Mouse (Mus musculus): ENCODE measurements around the gene Ryr3. TPM values are rescaled to one million over a fixed set of nuclear protein-coding genes. Genes with fewer than 3 reads are reported as not detected.

Gene Ryr3
- polyA plus RNA-seq, 1 experiment from 2014 or later, result 1.4 TPM

DNA sequence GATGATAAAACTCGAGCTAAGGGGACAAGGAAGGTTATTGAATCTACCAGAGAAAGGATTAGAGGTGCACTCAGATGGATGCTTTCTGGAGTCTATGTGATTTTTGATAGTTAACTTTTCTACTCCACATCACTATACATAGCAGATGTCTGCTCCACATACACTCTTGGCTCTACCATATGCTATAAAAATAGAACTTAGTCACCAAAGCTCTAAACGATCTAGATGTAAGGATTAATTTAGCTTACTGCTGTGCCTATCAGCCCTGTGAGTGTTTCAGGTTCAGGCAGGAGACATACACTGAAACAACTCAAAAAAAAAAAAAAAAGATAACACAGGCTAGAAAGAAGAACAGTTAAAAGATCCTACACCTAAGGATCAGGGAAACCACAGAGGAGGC, 410.9 kb downstream of the Ryr3 start:
- WGBS, result 81% methylated on average over 2 of the region's 2 CpGs
- no peak for ATAC-seq (replicated peaks; ENCODE audit: insufficient number of reproducible peaks, low FRiP score, low TSS enrichment, low read depth)

DNA sequence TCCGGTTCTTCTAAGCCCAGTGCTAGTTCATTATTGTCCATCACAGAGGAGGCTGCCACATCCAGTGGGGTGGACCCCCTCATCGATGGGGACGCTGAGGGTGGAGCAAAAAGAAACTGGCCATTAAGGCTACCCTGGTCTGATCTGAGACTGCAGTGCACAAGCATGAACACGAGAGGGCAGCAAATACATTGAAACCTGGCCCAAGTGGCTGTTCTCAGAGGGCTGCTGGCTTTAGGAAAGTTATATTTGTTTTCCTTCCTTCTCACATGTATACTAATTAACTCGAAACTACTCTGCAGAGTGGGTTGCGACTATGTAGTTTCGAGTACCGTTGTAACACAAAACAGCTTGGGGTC, 416.9 kb downstream of the Ryr3 start:
- H3K4me3 ChIP-seq (ENCODE audit: low read depth, low read length), result no peak overlapping the region
- no peaks in the 10 kb centered on the region for H3K9me3 ChIP-seq (replicated peaks; ENCODE audit: control insufficient read depth, low read length)
- no peak overlapping the region for H3K27ac ChIP-seq (replicated peaks; ENCODE audit: low read depth, low read length)
- no peaks in the 10 kb centered on the region for H3K4me1 ChIP-seq (ENCODE audit: control insufficient read depth, insufficient read depth, low read length)
- no peaks in the 10 kb centered on the region for H3K36me3 ChIP-seq (replicated peaks; ENCODE audit: control insufficient read depth, insufficient read depth, low read depth, low read length)
- H3K4me2 ChIP-seq (ENCODE audit: low read depth, low read length), result no peak overlapping the region
- peak; percentile 76 for DNase-seq (ENCODE audit: low spot score)
- no peaks in the 10 kb centered on the region for H3K27me3 ChIP-seq (ENCODE audit: control insufficient read depth, insufficient read depth, low read length)
- ATAC-seq (replicated peaks; ENCODE audit: insufficient number of reproducible peaks, low FRiP score, low TSS enrichment, low read depth), result peak; percentile 54; the same call in 1 of the 2 replicates
- no peak overlapping the region for H3K9ac ChIP-seq (replicated peaks; ENCODE audit: low read length)
- 17% methylated on average over 8 of the region's 8 CpGs for WGBS

More for the DNA sequence above, 410.9 kb downstream of the Ryr3 start:
- no peak overlapping the region for H3K4me2 ChIP-seq (ENCODE audit: low read depth, low read length)
- H3K4me3 ChIP-seq (ENCODE audit: low read depth, low read length), result no peak overlapping the region
- H3K4me1 ChIP-seq (ENCODE audit: control insufficient read depth, insufficient read depth, low read length), result no peaks in the 10 kb centered on the region
- no peak overlapping the region for H3K9ac ChIP-seq (replicated peaks; ENCODE audit: low read length)
- no peak for DNase-seq (ENCODE audit: low spot score)
- no peaks in the 10 kb centered on the region for H3K9me3 ChIP-seq (replicated peaks; ENCODE audit: control insufficient read depth, low read length)
- no peaks in the 10 kb centered on the region for H3K27me3 ChIP-seq (ENCODE audit: control insufficient read depth, insufficient read depth, low read length)
- H3K36me3 ChIP-seq (replicated peaks; ENCODE audit: control insufficient read depth, insufficient read depth, low read depth, low read length), result no peaks in the 10 kb centered on the region
- no peak overlapping the region for H3K27ac ChIP-seq (replicated peaks; ENCODE audit: low read depth, low read length)

DNA sequence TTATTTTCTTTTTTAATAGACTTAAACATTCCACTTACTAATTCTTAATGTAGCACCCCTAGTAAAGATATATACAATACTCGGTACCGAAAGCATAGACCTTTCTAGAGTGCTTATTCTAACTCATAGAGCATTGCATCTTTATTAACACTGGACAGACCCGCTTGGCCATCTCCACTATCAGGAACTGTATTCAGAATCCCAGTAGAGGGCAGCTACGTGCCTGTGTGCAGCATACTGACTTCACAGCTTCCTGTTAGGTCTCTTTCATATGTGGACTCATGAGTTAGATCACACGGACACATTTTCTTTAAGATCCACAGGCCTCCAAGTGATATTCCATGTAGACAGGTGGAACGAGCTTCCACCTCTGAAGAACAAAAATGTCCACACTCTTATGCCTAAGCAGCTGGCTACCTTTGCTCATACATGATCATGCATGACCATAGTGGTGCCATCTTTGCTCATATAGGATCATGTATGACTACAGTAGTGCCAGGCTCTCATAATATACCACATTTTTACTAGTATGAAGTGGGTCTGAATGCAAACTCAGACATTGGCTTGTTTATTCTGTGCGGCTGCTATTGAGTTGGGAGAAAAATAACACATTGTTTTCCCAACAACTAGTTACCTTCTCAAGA, 417.4 kb downstream of the Ryr3 start:
- Histone ChIP-seq H3K4me2 (ENCODE audit: low read depth, low read length) (no peak overlapping the region), H3K27ac (replicated peaks; ENCODE audit: low read depth, low read length) (no peak overlapping the region), H3K9ac (replicated peaks; ENCODE audit: low read length) (no peak overlapping the region), H3K4me1 (ENCODE audit: control insufficient read depth, insufficient read depth, low read length) (no peaks in the 10 kb centered on the region), H3K9me3 (replicated peaks; ENCODE audit: control insufficient read depth, low read length) (no peaks in the 10 kb centered on the region), H3K36me3 (replicated peaks; ENCODE audit: control insufficient read depth, insufficient read depth, low read depth, low read length) (no peaks in the 10 kb centered on the region), H3K27me3 (ENCODE audit: control insufficient read depth, insufficient read depth, low read length) (no peaks in the 10 kb centered on the region), H3K4me3 (ENCODE audit: low read depth, low read length) (no peak overlapping the region)
- ATAC-seq (replicated peaks; ENCODE audit: insufficient number of reproducible peaks, low FRiP score, low TSS enrichment, low read depth) (no peak), DNase-seq (ENCODE audit: low spot score) (no peak)
- 86% methylated on average over 7 of the region's 7 CpGs for WGBS

DNA sequence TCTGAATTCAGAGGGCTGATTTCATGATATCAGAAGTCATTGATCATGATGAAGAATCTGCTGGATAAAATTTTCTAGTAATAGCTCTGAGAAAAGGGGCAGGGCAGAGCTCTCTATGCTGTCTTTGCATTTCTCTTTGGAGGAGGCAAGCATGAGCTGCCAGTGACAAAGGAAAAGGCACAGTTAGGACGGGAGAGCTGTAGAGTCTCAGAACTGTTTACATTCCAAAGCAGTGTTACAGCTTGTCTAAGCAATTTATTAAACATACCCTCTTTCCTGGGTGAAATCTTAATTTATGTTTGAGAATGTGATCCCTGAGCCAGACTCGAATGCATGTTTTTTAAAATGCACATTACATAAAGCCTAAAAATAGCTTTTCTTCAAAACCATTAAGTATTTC, 435.3 kb downstream of the Ryr3 start:
- WGBS, result 66% methylated on average over 2 of the region's 2 CpGs
- H3K4me2 ChIP-seq (ENCODE audit: low read depth, low read length), result no peak overlapping the region

DNA sequence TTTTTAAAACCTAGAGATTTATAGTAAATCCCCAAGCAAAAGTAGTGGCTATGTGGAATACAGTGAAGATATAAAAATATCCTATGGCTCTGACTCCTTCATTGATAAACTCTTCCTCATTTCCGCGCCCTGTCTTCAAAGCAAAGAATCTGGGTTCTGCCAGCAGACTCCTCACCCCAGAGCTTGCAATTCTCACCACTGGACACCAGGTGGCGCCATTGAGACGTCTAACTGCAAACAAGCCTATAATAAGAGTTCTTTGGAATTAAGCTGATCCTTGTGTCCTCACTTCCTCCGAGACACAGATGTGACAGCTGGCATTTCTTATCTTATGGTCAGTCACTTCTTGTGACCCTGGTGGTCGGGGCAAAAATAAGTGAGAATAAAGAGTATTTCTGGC, 442.1 kb downstream of the Ryr3 start:
- Histone ChIP-seq H3K4me3 (ENCODE audit: low read depth, low read length) (no peak overlapping the region), H3K9ac (replicated peaks; ENCODE audit: low read length) (no peak overlapping the region), H3K4me1 (ENCODE audit: control insufficient read depth, insufficient read depth, low read length) (no peaks in the 10 kb centered on the region), H3K4me2 (ENCODE audit: low read depth, low read length) (no peak overlapping the region), H3K27me3 (ENCODE audit: control insufficient read depth, insufficient read depth, low read length) (no peaks in the 10 kb centered on the region), H3K9me3 (replicated peaks; ENCODE audit: control insufficient read depth, low read length) (no peaks in the 10 kb centered on the region), H3K36me3 (replicated peaks; ENCODE audit: control insufficient read depth, insufficient read depth, low read depth, low read length) (no peaks in the 10 kb centered on the region), H3K27ac (replicated peaks; ENCODE audit: low read depth, low read length) (no peak overlapping the region)
- ATAC-seq (replicated peaks; ENCODE audit: insufficient number of reproducible peaks, low FRiP score, low TSS enrichment, low read depth) (no peak), DNase-seq (ENCODE audit: low spot score) (peak; percentile 85)
- WGBS, result 24% methylated on average over 6 of the region's 6 CpGs

More for the DNA sequence above, 435.3 kb downstream of the Ryr3 start:
- Histone ChIP-seq H3K36me3 (replicated peaks; ENCODE audit: control insufficient read depth, insufficient read depth, low read depth, low read length) (no peaks in the 10 kb centered on the region), H3K9me3 (replicated peaks; ENCODE audit: control insufficient read depth, low read length) (no peaks in the 10 kb centered on the region), H3K4me1 (ENCODE audit: control insufficient read depth, insufficient read depth, low read length) (no peaks in the 10 kb centered on the region), H3K27me3 (ENCODE audit: control insufficient read depth, insufficient read depth, low read length) (no peaks in the 10 kb centered on the region), H3K9ac (replicated peaks; ENCODE audit: low read length) (no peak overlapping the region), H3K27ac (replicated peaks; ENCODE audit: low read depth, low read length) (no peak overlapping the region), H3K4me3 (ENCODE audit: low read depth, low read length) (no peak overlapping the region)
- no peak for DNase-seq (ENCODE audit: low spot score)
- ATAC-seq (replicated peaks; ENCODE audit: insufficient number of reproducible peaks, low FRiP score, low TSS enrichment, low read depth), result no peak

DNA sequence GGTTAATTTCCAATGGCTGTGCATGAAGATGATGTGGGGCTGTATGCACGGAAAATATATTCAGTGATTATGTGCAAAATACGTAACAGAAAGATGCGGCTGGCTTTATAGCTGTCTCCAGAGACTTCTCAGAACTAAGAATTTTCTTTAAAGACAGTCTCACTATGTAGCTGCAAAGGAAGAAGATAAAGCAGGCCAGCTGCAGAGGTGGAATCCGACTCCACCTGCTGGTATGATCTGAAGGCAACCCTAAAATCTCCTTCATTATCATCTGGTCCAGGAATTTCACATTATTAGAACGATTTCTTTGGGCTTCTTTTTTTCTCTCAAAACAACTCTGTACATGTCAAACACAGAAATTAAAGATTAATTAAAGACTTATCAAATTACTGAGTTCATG, 449.2 kb downstream of the Ryr3 start:
- Histone ChIP-seq H3K36me3 (replicated peaks; ENCODE audit: control insufficient read depth, insufficient read depth, low read depth, low read length) (no peaks in the 10 kb centered on the region), H3K4me3 (ENCODE audit: low read depth, low read length) (no peak overlapping the region), H3K4me1 (ENCODE audit: control insufficient read depth, insufficient read depth, low read length) (no peaks in the 10 kb centered on the region), H3K27me3 (ENCODE audit: control insufficient read depth, insufficient read depth, low read length) (no peaks in the 10 kb centered on the region), H3K27ac (replicated peaks; ENCODE audit: low read depth, low read length) (no peak overlapping the region), H3K4me2 (ENCODE audit: low read depth, low read length) (no peak overlapping the region), H3K9me3 (replicated peaks; ENCODE audit: control insufficient read depth, low read length) (no peaks in the 10 kb centered on the region), H3K9ac (replicated peaks; ENCODE audit: low read length) (no peak overlapping the region)
- DNase-seq (ENCODE audit: low spot score), result peak; percentile 30
- 73% methylated on average over 5 of the region's 5 CpGs for WGBS
- ATAC-seq (replicated peaks; ENCODE audit: insufficient number of reproducible peaks, low FRiP score, low TSS enrichment, low read depth), result no peak

DNA sequence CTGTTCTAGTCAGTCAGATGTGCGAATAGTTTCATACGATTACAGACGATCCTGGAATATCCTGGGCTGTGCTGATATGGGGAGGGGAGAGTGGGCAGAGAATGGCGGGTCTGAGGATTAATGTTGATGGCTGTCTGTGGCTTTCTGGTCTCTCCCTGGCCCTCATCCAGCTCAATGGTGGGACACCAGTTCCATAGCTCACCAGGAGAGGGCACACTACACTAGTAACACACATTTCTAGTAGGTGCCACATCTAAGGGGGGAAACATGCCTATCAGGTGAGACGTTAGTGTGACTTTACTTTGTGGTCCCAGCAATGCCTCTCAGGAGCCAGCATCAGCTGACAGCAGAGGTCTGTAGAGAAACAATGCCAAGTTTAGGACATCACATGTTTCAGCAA, 451.9 kb downstream of the Ryr3 start:
- WGBS, result 73% methylated on average over 5 of the region's 5 CpGs
- Histone ChIP-seq H3K9ac (replicated peaks; ENCODE audit: low read length) (no peak overlapping the region), H3K4me2 (ENCODE audit: low read depth, low read length) (no peak overlapping the region), H3K27ac (replicated peaks; ENCODE audit: low read depth, low read length) (no peak overlapping the region), H3K4me3 (ENCODE audit: low read depth, low read length) (no peak overlapping the region), H3K36me3 (replicated peaks; ENCODE audit: control insufficient read depth, insufficient read depth, low read depth, low read length) (no peaks in the 10 kb centered on the region), H3K9me3 (replicated peaks; ENCODE audit: control insufficient read depth, low read length) (no peaks in the 10 kb centered on the region), H3K4me1 (ENCODE audit: control insufficient read depth, insufficient read depth, low read length) (no peaks in the 10 kb centered on the region), H3K27me3 (ENCODE audit: control insufficient read depth, insufficient read depth, low read length) (no peaks in the 10 kb centered on the region)
- DNase-seq (ENCODE audit: low spot score) (peak; percentile 28), ATAC-seq (replicated peaks; ENCODE audit: insufficient number of reproducible peaks, low FRiP score, low TSS enrichment, low read depth) (no peak)

DNA sequence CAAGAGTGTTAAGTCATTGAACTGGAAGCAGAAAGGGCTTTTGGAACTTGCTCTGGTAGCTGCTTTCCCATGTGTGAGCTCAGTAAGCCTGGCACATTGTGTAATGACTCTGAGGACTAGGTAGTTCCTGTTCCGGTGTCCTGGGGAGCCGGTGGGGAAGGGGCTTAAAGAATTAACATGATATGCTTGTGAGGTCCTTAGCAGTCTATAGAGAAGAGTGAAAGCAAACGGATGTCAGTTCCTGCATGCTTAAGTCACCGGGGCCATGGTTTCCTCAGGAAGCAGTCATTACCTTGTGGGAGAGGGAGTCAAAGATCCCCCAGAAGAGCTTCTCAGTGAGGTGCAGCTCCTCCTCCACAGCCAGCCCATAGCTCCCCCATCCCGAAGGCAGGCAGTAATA, 452.6 kb downstream of the Ryr3 start:
- H3K9me3 ChIP-seq (replicated peaks; ENCODE audit: control insufficient read depth, low read length), result no peaks in the 10 kb centered on the region
- no peaks in the 10 kb centered on the region for H3K27me3 ChIP-seq (ENCODE audit: control insufficient read depth, insufficient read depth, low read length)
- 73% methylated on average over 5 of the region's 5 CpGs for WGBS
- no peak overlapping the region for H3K9ac ChIP-seq (replicated peaks; ENCODE audit: low read length)
- no peak overlapping the region for H3K4me3 ChIP-seq (ENCODE audit: low read depth, low read length)
- no peak for DNase-seq (ENCODE audit: low spot score)
- no peak overlapping the region for H3K4me2 ChIP-seq (ENCODE audit: low read depth, low read length)
- ATAC-seq (replicated peaks; ENCODE audit: insufficient number of reproducible peaks, low FRiP score, low TSS enrichment, low read depth), result no peak
- no peak overlapping the region for H3K27ac ChIP-seq (replicated peaks; ENCODE audit: low read depth, low read length)
- no peaks in the 10 kb centered on the region for H3K4me1 ChIP-seq (ENCODE audit: control insufficient read depth, insufficient read depth, low read length)
- H3K36me3 ChIP-seq (replicated peaks; ENCODE audit: control insufficient read depth, insufficient read depth, low read depth, low read length), result no peaks in the 10 kb centered on the region
